Mouse (Mus musculus): ENCODE results near the gene Ccdc57. TPM values are rescaled to one million over a fixed set of nuclear protein-coding genes. Genes with fewer than 3 reads are reported as not detected.

Gene Ccdc57
- total RNA-seq, 2 experiments from 2014 or later: 7.3 to 7.4 TPM

GRCm38 (mm10) chr11:120822831-120823550 lies 109.7 kb downstream of the Ccdc57 start:
- peak in 1 of 2 experiments; percentile 53 for DNase-seq (ENCODE audit: low spot score in 2 of 2)

GRCm38 (mm10) chr11:120822321-120822720 lies 110.4 kb downstream of the Ccdc57 start:
- peak; percentile 4 to 17 for DNase-seq (ENCODE audit: low spot score in 2 of 2)

DNA sequence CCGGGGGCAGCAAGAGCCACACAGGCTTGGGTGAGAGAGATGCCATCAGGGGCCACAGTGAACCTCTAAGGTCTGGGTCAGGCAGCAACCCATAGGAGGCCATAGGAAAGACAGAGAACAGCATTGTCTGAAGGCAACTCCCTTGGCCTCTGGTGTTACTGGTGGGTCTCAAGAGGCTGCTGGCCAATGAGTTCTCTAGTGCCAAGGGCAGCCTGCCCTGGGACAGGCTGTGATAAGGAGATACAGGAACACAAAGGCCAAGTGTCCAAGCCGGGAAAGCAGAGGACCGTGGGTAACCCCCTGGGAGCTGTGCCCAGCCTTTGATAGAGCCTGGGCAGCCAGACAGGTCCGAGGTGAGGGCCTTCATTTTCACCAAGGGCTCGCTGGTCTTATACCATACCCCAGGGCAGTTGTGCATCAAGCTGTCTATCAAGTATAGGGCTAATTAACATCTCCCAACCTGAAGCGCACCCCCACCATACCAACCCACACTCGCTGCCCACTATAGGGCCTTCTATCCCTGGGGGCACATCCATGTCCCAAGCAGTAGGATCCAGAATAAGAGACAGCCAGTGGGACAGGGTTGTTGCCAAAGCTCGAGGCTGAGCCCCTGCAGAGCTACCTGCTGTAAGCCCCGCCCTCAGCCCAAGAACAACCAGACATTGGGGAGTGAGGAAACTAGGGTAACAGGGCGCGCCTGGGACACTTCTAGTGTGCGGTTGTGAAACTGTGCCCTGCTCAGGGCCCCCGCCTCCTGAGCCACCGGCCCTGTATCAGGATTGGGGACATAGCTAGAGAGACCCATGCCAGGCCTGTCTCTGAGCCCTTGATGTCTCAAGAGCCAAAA lies 111.4 kb downstream of the Ccdc57 start:
- DNase-seq (ENCODE audit: low spot score in 2 of 2): peak; percentile 12 to 13

GRCm38 (mm10) chr11:120820546-120820945 lies 112.1 kb downstream of the Ccdc57 start:
- DNase-seq (ENCODE audit: low spot score in 2 of 2): peak in 1 of 2 experiments; percentile 23

GRCm38 (mm10) chr11:120819556-120819955 lies 113.1 kb downstream of the Ccdc57 start:
- DNase-seq (ENCODE audit: low spot score in 2 of 2): peak in 1 of 2 experiments; percentile 3

- no peak for DNase-seq (ENCODE audit: low spot score in 2 of 2)
Observed at GRCm38 (mm10) chr11:120818251-120818650, 114.4 kb downstream of the Ccdc57 start.

DNA sequence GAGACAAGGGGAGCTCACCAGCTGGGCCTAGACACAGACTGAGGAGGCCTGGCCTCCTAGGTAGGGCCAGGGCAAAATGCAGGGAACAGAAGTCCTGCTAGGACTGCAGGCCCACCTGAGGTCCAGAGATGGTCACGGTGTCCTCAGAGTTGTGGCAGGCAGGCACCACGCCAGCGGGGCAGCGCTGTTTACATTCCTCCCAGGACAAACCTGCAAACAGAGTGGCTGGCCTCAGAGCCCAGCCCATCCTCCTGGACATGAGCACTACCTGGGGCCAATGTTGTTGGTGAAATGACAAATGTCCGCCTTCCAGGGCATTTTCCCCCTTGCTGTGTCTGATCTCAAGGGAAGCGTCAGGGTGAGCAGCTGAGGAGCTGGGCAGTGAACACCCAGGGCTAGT lies 115.3 kb downstream of the Ccdc57 start:
- DNase-seq (ENCODE audit: low spot score in 2 of 2): no peak

- DNase-seq (ENCODE audit: low spot score in 2 of 2): no peak
Observed at GRCm38 (mm10) chr11:120812068-120812467, 120.6 kb downstream of the Ccdc57 start.

DNA sequence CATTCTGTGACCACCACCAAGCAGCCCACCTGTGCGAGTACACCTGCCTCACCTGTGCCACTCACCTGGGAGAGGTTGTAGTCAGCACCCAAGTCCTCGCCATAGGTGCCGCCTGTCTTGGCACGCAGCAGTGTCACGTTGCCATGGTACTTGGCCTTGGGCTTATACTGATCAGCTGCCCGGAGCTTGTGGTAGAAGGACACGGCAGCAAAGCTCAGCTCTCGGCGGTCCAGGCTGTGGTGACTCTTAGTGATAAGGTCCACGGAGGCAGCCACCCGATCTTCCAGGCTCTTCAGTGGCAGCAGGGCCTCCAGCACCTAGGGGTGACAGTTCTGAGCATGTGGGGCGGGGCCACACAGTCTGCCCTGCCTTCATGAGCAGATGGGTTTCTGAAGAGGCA lies 124.7 kb downstream of the Ccdc57 start:
- DNase-seq (ENCODE audit: low spot score in 2 of 2): no peak

- DNase-seq (ENCODE audit: low spot score in 2 of 2): no peak
Observed at GRCm38 (mm10) chr11:120805375-120806298, 127.0 kb downstream of the Ccdc57 start.

DNA sequence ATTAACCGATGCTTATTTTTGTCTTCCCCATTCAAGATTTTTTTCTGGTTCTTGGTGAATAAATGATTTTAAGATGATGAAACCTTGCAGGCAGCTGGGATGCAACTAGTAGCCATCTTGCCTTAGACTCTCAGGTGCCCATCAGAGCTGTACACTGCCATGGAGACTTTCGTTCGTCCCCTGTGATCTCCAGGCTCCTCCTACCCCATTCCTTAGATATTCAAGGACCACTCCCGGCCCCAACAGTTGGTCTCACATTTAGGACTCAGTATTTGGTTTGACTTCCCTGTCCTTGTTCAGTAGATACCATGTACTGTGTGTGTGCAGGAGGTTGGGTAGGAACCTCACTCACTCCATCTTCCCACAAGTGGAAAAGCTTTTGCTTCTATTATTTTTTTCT lies 127.9 kb downstream of the Ccdc57 start:
- DNase-seq (ENCODE audit: low spot score in 2 of 2): no peak

DNA sequence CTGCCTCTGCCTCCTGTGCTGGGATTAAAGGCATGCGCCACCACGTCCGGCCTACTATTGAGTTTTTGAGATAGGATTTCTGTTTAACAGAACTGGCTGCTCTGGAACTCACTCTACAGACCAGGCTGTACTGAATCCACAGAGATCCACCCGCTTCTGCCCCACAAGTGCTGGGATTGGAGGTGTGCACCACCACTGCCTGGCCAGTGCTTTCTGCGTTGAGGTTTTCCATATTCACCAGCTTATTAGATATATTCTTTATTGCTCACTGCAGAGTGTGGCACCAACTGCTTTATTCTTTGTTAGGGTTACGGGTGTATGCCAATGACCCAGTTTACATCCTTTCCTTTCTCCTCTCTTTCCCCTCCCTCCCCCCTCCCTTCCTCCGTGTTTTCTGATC lies 128.4 kb downstream of the Ccdc57 start:
- DNase-seq (ENCODE audit: low spot score in 2 of 2): no peak

- DNase-seq (ENCODE audit: low spot score in 2 of 2): peak; percentile 91 to 92
Observed at GRCm38 (mm10) chr11:120800061-120800904, 132.4 kb downstream of the Ccdc57 start.

DNA sequence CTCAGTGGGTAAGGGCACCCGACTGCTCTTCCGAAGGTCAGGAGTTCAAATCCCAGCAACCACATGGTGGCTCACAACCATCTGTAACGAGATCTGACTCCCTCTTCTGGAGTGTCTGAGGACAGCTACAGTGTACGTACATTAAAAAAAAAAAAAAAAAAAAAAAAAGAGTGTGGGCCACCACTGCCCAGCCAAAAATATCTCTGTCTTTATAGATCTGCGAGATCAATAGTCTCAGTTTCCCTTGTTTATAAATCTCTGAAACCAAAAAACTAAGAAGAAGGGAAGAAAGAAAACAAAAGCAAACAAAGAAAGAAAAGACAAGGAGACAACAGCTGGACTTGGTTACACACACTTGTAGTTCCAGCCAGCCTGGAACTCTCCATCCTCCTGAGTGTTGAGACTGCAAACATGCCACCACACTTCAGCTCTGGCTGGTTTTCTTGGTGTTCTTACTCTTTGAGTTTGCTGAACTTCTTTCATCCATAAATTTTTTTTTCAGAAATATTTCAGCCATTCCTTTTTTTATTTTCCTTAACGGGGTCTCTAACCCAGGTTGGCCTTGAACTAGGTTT lies 133.3 kb downstream of the Ccdc57 start:
- no peak for DNase-seq (ENCODE audit: low spot score in 2 of 2)

- DNase-seq (ENCODE audit: low spot score in 2 of 2): no peak
Observed at GRCm38 (mm10) chr11:120798244-120798643, 134.4 kb downstream of the Ccdc57 start.

- no peak for DNase-seq (ENCODE audit: low spot score in 2 of 2)
Observed at GRCm38 (mm10) chr11:120796614-120796946, 136.1 kb downstream of the Ccdc57 start.

DNA sequence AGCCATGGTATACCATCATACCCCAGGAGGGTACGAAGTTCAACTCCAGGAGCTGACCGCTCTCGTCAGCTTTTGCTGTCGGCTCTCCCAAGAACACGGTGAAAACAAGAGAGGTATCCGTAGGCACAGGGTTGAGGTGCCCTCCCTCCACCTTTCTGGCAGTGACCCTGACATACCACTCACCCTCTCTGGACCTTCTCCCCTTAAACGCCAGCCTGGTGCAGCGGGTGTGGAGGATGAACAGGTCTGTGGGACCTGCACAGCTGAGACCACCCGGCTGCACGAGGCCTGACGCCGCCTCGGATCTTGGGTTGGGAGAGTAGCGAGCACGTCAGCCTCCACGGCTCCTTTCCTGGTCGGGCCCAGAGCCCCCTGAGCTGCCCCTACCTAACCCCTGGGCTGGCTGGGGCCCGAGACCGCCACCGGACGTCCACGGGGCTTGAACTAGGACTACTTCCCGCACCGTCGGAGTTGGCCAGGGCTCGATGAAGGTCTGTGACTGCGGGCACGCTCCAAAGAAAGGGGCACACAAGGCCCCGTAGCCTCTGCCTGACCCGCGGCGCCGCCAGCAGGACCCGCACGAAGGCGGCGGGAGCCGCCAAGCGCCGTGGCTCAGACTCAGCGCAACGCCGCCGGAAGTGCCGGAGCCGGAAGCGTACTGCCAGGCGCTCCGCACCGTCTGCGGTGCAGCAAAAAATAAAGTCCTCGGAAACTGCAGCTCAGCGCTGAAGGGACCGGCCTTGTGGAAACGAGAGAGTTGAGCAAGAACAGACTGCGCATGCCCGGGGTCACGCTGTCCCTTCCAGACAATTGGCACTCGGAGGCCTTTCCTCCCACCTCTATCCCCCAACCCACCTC lies 136.7 kb downstream of the Ccdc57 start, which contains the start of gene Dus1l:
Gene Dus1l, minus strand, starts transcription at position 648 of the 858 bp plus-strand sequence.
- DNase-seq (ENCODE audit: low spot score in 2 of 2): peak; percentile 100

DNA sequence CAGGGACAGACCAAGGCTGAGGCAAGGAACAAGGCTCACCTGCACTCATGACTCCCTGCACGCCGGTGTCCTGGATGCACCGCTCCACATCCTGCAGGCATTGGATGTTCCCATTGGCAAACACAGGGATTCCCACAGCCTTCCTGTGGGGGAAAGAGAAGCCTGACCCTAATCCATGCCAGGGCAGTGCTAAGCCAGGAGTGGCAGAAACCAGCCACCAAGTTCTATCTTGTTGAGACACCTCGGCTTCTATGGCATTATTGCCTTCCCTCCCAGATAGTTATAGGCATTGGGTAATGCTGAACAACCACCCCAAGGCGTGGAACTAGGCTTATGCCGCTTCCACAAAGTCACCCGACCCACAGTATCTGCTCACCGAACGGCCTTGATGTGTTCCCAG lies 140.0 kb downstream of the Ccdc57 start:
- DNase-seq (ENCODE audit: low spot score in 2 of 2): no peak

DNA sequence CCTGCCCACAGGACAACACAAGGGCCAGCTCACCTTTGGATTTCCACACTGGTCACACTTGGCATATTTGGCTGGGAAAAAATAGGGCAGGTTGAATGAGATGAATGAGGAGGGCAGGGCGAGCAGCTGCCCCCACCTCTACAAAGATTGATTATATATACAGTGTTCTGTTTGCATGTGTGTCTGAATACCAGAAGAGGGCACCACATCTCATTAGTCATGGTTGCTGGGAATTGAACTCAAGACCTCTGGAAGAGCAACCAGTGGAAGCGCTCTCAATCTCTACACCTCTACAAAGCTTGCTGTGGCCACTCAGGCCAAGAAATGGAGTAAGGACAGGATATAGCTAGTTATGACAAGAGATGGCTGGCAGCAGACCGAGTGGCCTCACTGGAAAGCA lies 142.9 kb downstream of the Ccdc57 start:
- DNase-seq (ENCODE audit: low spot score in 2 of 2): no peak

Data from layer of hippocampus, postnatal 10 days (tissue).